Mouse (Mus musculus): ENCODE results near the gene Arg2.

GRCm38 (mm10) chr12:79190931-79191673, 60.5 kb downstream of the Arg2 start:
- TF ChIP-seq EP300 (IDR thresholded peaks at IDR 0.05; ENCODE audit: insufficient read depth, low read depth, low read length) (no peak), CTCF (IDR thresholded peaks at IDR 0.05; ENCODE audit: low read depth, low read length) (no peak)

All from ES-Bruce4 (cell line).